Mouse (Mus musculus) heart, adult 2 months (tissue): ENCODE data around the gene Enpep. TPM values are rescaled to one million over a fixed set of nuclear protein-coding genes. Genes with fewer than 3 reads are reported as not detected.
A peak's percentile ranks its signal among the peaks of the same experiment; 100 is the strongest.

Experiments used
- DNase-seq, 2 experiments: peaks; one replicate each; pipeline ENCODE4 v3.0.0; 2021
- H3K27ac ChIP-seq: fragments of 200-600 bp; 2 replicates; pipeline ENCODE4 v1.8.1; 2022
- H3K27me3 ChIP-seq: fragments of 200-500 bp; 2 replicates; pipeline ENCODE4 v1.6.1; 2012; ENCODE audit warnings: mild to moderate bottlenecking, low read length, inconsistent platforms, mixed read lengths; ENCODE audit not compliant: control insufficient read depth, insufficient read depth
- H3K36me3 ChIP-seq: fragments of 200-500 bp; 2 replicates; pipeline ENCODE4 v1.6.1; 2012; ENCODE audit warnings: low read length, inconsistent platforms; ENCODE audit not compliant: control insufficient read depth, insufficient read depth
- H3K4me1 ChIP-seq: fragments of 200-500 bp; 2 replicates; pipeline ENCODE4 v1.6.1; 2011; ENCODE audit warnings: low read length; ENCODE audit not compliant: control insufficient read depth, insufficient read depth
- H3K4me3 ChIP-seq: fragments of 200-600 bp; 2 replicates; pipeline ENCODE4 v1.8.1; 2022
- H3K79me2 ChIP-seq: fragments of 200-500 bp; replicated peaks from 2 replicates; pipeline ENCODE4 v1.6.1; 2012; ENCODE audit warnings: mild to moderate bottlenecking, inconsistent platforms, low read length, moderate library complexity, mixed read lengths; ENCODE audit not compliant: control insufficient read depth, insufficient read depth
- H3K9ac ChIP-seq: fragments of 200-500 bp; 2 replicates; pipeline ENCODE4 v1.6.1; 2012; ENCODE audit warnings: low read depth, mild to moderate bottlenecking, control low read depth, inconsistent platforms, low read length, mixed read lengths
- CTCF ChIP-seq: fragments of 200-600 bp; IDR thresholded peaks from 2 replicates; pipeline ENCODE4 v1.8.1; 2022; ENCODE audit warnings: antibody characterized with exemption, mild to moderate bottlenecking, moderate library complexity
- EP300 ChIP-seq: fragments of 200-500 bp; IDR thresholded peaks from 2 replicates; pipeline ENCODE4 v1.6.1; 2011; ENCODE audit warnings: low read depth, low read length, control low read depth; ENCODE audit not compliant: insufficient read depth
- POLR2A ChIP-seq: fragments of 200-500 bp; IDR thresholded peaks from 2 replicates; pipeline ENCODE4 v1.6.1; 2011; ENCODE audit warnings: mild to moderate bottlenecking, low read depth, low read length, control low read depth; ENCODE audit not compliant: insufficient read depth
- whole genome bisulfite sequencing: fragments of 180-500 bp; shearing (Covaris S2); methylation state at CpG from one replicate; pipeline ENCODE4 v1.1.7; 2018; 5-methylcytosine and 5-hydroxymethylcytosine counted together
- intact Hi-C: fragments of 180-260 bp; cut with DNase I; formaldehyde crosslinking; loops from one replicate; pipeline ENCODE4 v1.15.1; 2025
- polyA plus RNA-seq: library from polyadenylated mRNA; depleted of rRNA; stranded (reverse); fragments of >200 nt; gene quantifications from 2 replicates; pipeline ENCODE4 v1.2.3, GENCODE M21; 2012
- total RNA-seq, 2 experiments: library from RNA; stranded (reverse); gene quantifications; 2 replicates each; pipeline ENCODE4 v1.2.3; 2021

The Enpep gene
- total and polyA plus RNA-seq, 3 experiments, result 5.1 to 6.2 (median 5.9) TPM

- H3K9ac ChIP-seq, result no peak overlapping the region
- 51% methylated on average over 6 of the region's 6 CpGs for WGBS
- DNase-seq, result no peak
Observed at GRCm38 (mm10) chr3:129273156-129273831, 59.2 kb downstream of the Enpep start.

GRCm38 (mm10) chr3:129270044-129270443 lies 62.5 kb downstream of the Enpep start:
- Histone ChIP-seq H3K4me3 (no peak overlapping the region), H3K4me1 (no peaks in the 10 kb centered on the region), H3K27ac (no peak overlapping the region), H3K9ac (no peak overlapping the region), H3K79me2 (no peaks in the 10 kb centered on the region), H3K27me3 (peaks cover 2% of the 10 kb centered on the region; the same call in 1 of the 2 replicates), H3K36me3 (no peaks in the 10 kb centered on the region)
- intact Hi-C loops, result no loop called here
- 66% methylated on average over 13 of the region's 13 CpGs for WGBS
- DNase-seq, result no peak
- TF ChIP-seq CTCF, result no peak
- TF ChIP-seq EP300, result no peak
- TF ChIP-seq POLR2A, result no peak

More at GRCm38 (mm10) chr3:129273156-129273831, 59.2 kb downstream of the Enpep start:
- TF ChIP-seq EP300 (no peak), CTCF (no peak), POLR2A (no peak)
- Histone ChIP-seq H3K36me3 (no peaks in the 10 kb centered on the region), H3K27ac (no peak overlapping the region), H3K4me3 (no peak overlapping the region), H3K27me3 (peaks cover 2% of the 10 kb centered on the region; the same call in 1 of the 2 replicates), H3K4me1 (no peaks in the 10 kb centered on the region), H3K79me2 (no peaks in the 10 kb centered on the region)
- intact Hi-C loops, result no loop called here

- TF ChIP-seq CTCF, result no peak
- TF ChIP-seq EP300, result no peak
- TF ChIP-seq POLR2A, result no peak
- 95% methylated on average over 12 of the region's 12 CpGs for WGBS
- DNase-seq, result no peak
Observed at GRCm38 (mm10) chr3:129268886-129269683, 63.4 kb downstream of the Enpep start.

GRCm38 (mm10) chr3:129258497-129258896 lies 74.0 kb downstream of the Enpep start:
- intact Hi-C loops, result no loop called here
- Histone ChIP-seq H3K4me3 (no peak overlapping the region), H3K9ac (no peak overlapping the region), H3K4me1 (no peaks in the 10 kb centered on the region), H3K79me2 (no peaks in the 10 kb centered on the region), H3K27me3 (peaks cover 2% of the 10 kb centered on the region; the same call in 1 of the 2 replicates), H3K27ac (no peak overlapping the region), H3K36me3 (no peaks in the 10 kb centered on the region)
- TF ChIP-seq EP300 (no peak), CTCF (no peak)
- WGBS, result 74% methylated on average over 5 of the region's 5 CpGs
- DNase-seq, result no peak

More at GRCm38 (mm10) chr3:129268886-129269683, 63.4 kb downstream of the Enpep start:
- intact Hi-C loops, result no loop called here
- no peaks in the 10 kb centered on the region for H3K4me1 ChIP-seq
- no peak overlapping the region for H3K9ac ChIP-seq
- H3K27ac ChIP-seq, result no peak overlapping the region
- no peak overlapping the region for H3K4me3 ChIP-seq
- H3K79me2 ChIP-seq, result no peaks in the 10 kb centered on the region
- peaks cover 2% of the 10 kb centered on the region; the same call in 1 of the 2 replicates for H3K27me3 ChIP-seq
- no peaks in the 10 kb centered on the region for H3K36me3 ChIP-seq

GRCm38 (mm10) chr3:129256766-129257165 lies 75.8 kb downstream of the Enpep start:
- DNase-seq, result no peak
- no peaks in the 10 kb centered on the region for H3K36me3 ChIP-seq
- H3K79me2 ChIP-seq, result no peaks in the 10 kb centered on the region
- no peak overlapping the region for H3K4me3 ChIP-seq
- TF ChIP-seq EP300 (no peak), POLR2A (no peak), CTCF (peak; percentile 66)
- peaks cover 2% of the 10 kb centered on the region; the same call in 1 of the 2 replicates for H3K27me3 ChIP-seq
- no peaks in the 10 kb centered on the region for H3K4me1 ChIP-seq
- H3K27ac ChIP-seq, result no peak overlapping the region
- H3K9ac ChIP-seq, result no peak overlapping the region
- WGBS, result 57% methylated on average over 8 of the region's 8 CpGs
- intact Hi-C loops, result no loop called here

GRCm38 (mm10) chr3:129256283-129256682 lies 76.2 kb downstream of the Enpep start:
- no peaks in the 10 kb centered on the region for H3K4me1 ChIP-seq
- H3K4me3 ChIP-seq, result no peak overlapping the region; the same call in 1 of the 2 replicates
- no peak for TF ChIP-seq CTCF
- TF ChIP-seq POLR2A, result no peak
- TF ChIP-seq EP300, result no peak
- 54% methylated on average over 19 of the region's 19 CpGs for WGBS
- no peak overlapping the region for H3K9ac ChIP-seq
- H3K36me3 ChIP-seq, result no peaks in the 10 kb centered on the region
- DNase-seq, result no peak
- no peaks in the 10 kb centered on the region for H3K79me2 ChIP-seq
- peaks cover 2% of the 10 kb centered on the region; the same call in 1 of the 2 replicates for H3K27me3 ChIP-seq
- intact Hi-C loops, result no loop called here
- no peak overlapping the region for H3K27ac ChIP-seq
